Mouse (Mus musculus) B cell, adult 62 days (primary cell): ENCODE measurements around the gene Acot11. TPM values are rescaled to one million over a fixed set of nuclear protein-coding genes. Genes with fewer than 3 reads are reported as not detected.

Experiments used
- total RNA-seq: library from RNA; stranded (reverse); gene quantifications from 4 replicates; pipeline ENCODE4 v1.2.4, GENCODE M21; 2023

Acot11 gene
- 3.0 to 4.6 TPM (median 4.0 TPM) in 4 replicates for total RNA-seq

DNA sequence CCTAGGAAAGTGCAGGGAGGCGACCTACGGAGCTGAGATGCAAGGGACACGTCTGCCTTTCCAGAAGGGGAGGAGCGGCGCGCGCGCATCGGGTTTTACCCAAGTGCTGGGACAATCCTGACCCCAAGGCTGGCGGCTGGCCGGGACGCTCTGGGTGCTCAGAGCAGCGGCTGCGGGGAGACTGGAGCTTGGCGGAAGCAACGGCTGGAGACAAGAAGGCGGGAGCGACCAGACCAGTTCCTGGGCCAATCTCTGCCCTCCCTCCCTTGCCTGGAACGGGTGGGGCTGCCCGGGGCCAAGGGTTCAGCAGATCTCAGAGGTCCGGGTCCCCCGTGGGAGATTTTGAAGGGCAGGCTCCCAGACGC lies at the start of gene Acot11:
Gene Acot11, minus strand, starts transcription at position 89 of the 365 bp plus-strand sequence.

GRCm38 (mm10) chr4:106733636-106734035 lies 71.2 kb downstream of the Acot11 start, which contains the start of gene Fam151a:
Fam151a (plus strand) TSS chr4:106733889.

DNA sequence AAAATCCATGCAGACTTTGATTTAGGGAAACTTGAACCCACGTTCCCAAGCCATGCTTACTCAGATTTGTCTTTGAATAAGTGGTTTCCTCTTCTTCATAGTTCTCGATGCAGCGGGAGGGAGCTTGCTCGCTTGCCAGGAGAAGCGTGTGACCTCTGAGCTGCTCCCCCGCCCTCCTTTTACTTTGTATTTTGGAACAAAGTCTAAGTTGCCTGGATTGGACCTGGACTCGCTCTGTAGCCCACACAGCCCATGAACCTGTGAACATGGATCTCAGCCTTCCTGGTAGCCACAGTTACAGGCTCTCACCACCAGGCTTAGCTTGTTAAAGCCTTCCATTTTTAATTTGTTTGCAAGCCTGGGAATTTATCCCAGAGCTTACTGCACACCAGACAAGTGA lies 74.0 kb downstream of the Acot11 start, which contains the start of gene Mroh7:
Gene Mroh7, minus strand, starts transcription at position 112 of the 400 bp plus-strand sequence.

Other genes starting within 250 kb of the Acot11 start
- 3.4 to 4.4 TPM (median 4.0 TPM) in 4 replicates for gene Dhcr24, start 244.0 kb downstream of the Acot11 start, total RNA-seq
- not detected in 4 replicates for gene Lexm, start 187.8 kb downstream of the Acot11 start, total RNA-seq
- gene Ttc22, start 182.6 kb downstream of the Acot11 start, total RNA-seq, result not detected in 4 replicates
- 2.6 to 7.3 TPM (median 4.9 TPM) in 4 replicates for gene Pars2, start 153.9 kb downstream of the Acot11 start, total RNA-seq
- gene Ttc4, start 126.1 kb downstream of the Acot11 start, total RNA-seq, result 31.2 to 35.9 TPM (median 33.1 TPM) in 4 replicates
- gene Mroh7, start 74.1 kb downstream of the Acot11 start, total RNA-seq, result not detected in 4 replicates
- gene Fam151a, start 71.1 kb downstream of the Acot11 start, total RNA-seq, result not detected in 4 replicates
- gene Ssbp3, start 105.7 kb upstream of the Acot11 start, total RNA-seq, result 29.9 to 42.2 TPM (median 37.5 TPM) in 4 replicates